Mouse (Mus musculus) testis, adult 2 months (tissue): Measurements from ENCODE around the gene Dst. TPM values are rescaled to one million over a fixed set of nuclear protein-coding genes. Genes with fewer than 3 reads are reported as not detected.
"Not testable (repeated sequence)": the region's sequence is repeated elsewhere in the genome, so short reads cannot be mapped to it uniquely, and the experiment has no call there.

ENCODE experiments used
- H3K27ac ChIP-seq: fragments of 200-500 bp; 2 replicates; pipeline ENCODE4 v1.5.1; 2012; ENCODE audit warnings: low read depth, low read length; ENCODE audit not compliant: control insufficient read depth, insufficient read depth
- H3K27me3 ChIP-seq: fragments of 200-500 bp; 2 replicates; pipeline ENCODE4 v1.6.1; 2012; ENCODE audit warnings: mild to moderate bottlenecking, low read length, moderate library complexity; ENCODE audit not compliant: control insufficient read depth, insufficient read depth
- H3K36me3 ChIP-seq: fragments of 200-500 bp; 2 replicates; pipeline ENCODE4 v1.6.1; 2012; ENCODE audit warnings: mild to moderate bottlenecking, low read length; ENCODE audit not compliant: control insufficient read depth, insufficient read depth
- H3K4me1 ChIP-seq: fragments of 200-500 bp; 2 replicates; pipeline ENCODE4 v1.6.1; 2012; ENCODE audit warnings: low read length; ENCODE audit not compliant: control insufficient read depth, insufficient read depth
- H3K4me3 ChIP-seq: fragments of 200-500 bp; 2 replicates; pipeline ENCODE4 v1.5.1; 2012; ENCODE audit warnings: low read depth, mild to moderate bottlenecking, low read length, moderate library complexity, mixed read lengths; ENCODE audit not compliant: control insufficient read depth
- CTCF ChIP-seq: fragments of 200-500 bp; IDR thresholded peaks from 2 replicates; pipeline ENCODE4 v1.5.1; 2012; ENCODE audit warnings: low read depth, mild to moderate bottlenecking, inconsistent platforms, low read length, moderate library complexity; ENCODE audit not compliant: control insufficient read depth, insufficient read depth, insufficient replicate concordance
- POLR2A ChIP-seq: fragments of 200-500 bp; IDR thresholded peaks from 2 replicates; pipeline ENCODE4 v1.6.1; 2012; ENCODE audit warnings: low read depth, mild to moderate bottlenecking, inconsistent platforms, low read length, moderate library complexity; ENCODE audit not compliant: control insufficient read depth
- polyA plus RNA-seq: library from polyadenylated mRNA; depleted of rRNA; stranded (reverse); fragments of >200 nt; gene quantifications from 2 replicates; pipeline ENCODE4 v1.2.3, GENCODE M21; 2012

Gene Dst
- polyA plus RNA-seq, 1 experiment, result 33.0 TPM

DNA sequence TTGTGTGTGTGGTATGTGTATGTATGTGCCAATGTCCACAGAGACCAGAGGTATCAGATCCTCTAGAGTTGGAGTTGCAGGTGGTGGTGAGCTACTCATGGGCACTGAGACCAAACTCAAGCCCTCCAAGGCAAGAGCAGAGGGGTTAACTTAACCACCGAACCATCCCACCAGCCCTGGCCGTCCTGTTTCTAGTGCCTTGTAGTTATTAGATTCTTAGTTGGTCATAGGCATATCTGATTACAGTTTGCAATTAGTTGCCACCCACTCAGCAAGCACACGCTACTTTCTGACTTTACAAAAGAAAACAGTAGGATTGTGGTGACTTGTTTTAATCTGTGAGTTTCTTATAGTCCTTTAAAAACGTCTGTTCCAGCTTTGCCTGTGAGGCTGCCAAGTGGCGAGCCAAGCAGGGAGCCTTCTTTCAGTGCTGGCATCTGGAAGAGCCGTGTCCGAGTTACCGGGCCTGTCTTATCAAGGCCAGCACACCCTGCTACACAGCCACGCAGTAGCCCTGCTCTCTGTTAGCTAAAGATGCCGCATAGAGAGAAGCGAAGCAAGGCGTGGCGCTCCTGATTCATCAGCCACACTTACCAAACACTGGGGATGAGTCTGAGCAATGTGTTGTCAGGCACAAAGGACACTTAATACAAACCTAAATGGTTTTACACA, 392.4 kb downstream of the Dst start:
- Histone ChIP-seq H3K27me3 (no peaks in the 10 kb centered on the region), H3K27ac (no peak overlapping the region), H3K4me3 (no peak overlapping the region), H3K36me3 (no peaks in the 10 kb centered on the region), H3K4me1 (no peaks in the 10 kb centered on the region)
- TF ChIP-seq POLR2A (no peak), CTCF (no peak)

DNA sequence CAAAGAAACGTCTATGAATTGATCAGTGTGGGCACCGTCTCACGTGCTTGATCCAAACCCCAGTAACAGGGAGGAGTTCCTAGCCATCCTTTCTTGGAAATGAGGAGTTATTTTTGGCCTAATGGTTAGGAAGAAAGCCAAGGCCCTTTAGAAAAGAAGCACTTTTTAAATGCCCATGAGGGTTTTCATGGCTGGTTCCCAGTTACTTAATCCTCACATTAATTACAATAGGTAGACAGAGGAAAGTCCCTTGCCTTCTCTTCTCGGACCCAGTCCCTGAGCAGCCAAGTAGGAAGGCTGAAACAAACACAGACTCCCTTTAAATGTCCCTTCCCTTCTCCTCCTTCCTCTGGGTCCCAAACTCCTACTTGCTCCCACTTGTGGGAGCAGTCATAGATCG, 396.2 kb downstream of the Dst start:
- no peaks in the 10 kb centered on the region; the same call in 1 of the 2 replicates for H3K36me3 ChIP-seq
- H3K27me3 ChIP-seq, result no peaks in the 10 kb centered on the region
- no peaks in the 10 kb centered on the region for H3K4me1 ChIP-seq
- TF ChIP-seq POLR2A (no peak), CTCF (no peak)
- no peak overlapping the region for H3K4me3 ChIP-seq
- H3K27ac ChIP-seq, result no peak overlapping the region

DNA sequence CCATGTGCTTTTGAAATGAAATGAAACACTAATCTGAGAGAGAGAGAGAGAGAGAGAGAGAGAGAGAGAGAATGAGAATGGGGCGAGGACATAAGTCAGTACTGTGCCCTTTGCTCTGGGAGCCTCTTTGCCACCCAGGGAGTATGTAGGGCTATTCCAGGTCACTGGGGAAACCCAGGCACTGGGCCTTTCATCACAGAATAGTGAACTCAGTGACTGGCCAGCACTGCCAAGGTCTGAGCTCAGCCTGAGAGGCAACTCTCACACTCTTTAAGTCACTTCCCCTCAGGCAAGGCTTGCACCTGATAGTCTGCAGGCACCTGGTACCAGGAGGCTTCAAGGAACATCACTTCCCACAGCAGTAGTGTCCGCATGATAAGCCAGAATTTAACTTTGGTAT, 398.7 kb downstream of the Dst start:
- TF ChIP-seq POLR2A (no peak), CTCF (no peak)
- Histone ChIP-seq H3K27ac (no peak overlapping the region), H3K27me3 (no peaks in the 10 kb centered on the region), H3K4me1 (no peaks in the 10 kb centered on the region), H3K36me3 (no peaks in the 10 kb centered on the region; the same call in 1 of the 2 replicates), H3K4me3 (no peak overlapping the region)

DNA sequence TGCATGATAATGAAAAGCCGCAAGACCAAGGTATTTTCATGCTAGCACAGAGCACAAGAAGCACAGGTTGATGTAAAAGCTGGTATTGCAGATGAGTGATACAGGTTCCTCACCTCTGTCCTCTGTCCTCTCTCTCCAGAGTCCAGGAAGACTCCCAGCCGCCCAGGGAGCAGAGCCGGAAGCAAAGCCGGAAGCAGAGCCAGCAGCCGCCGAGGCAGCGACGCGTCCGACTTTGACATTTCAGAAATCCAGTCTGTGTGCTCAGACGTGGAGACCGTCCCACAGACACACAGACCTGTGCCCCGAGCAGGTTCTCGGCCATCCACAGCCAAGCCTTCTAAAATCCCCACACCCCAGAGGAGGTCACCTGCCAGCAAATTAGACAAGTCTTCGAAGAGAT, 399.2 kb downstream of the Dst start:
- H3K4me1 ChIP-seq, result no peaks in the 10 kb centered on the region
- no peaks in the 10 kb centered on the region; the same call in 1 of the 2 replicates for H3K36me3 ChIP-seq
- no peaks in the 10 kb centered on the region for H3K27me3 ChIP-seq
- H3K27ac ChIP-seq, result no peak overlapping the region
- H3K4me3 ChIP-seq, result no peak overlapping the region
- TF ChIP-seq POLR2A (no peak), CTCF (no peak)

DNA sequence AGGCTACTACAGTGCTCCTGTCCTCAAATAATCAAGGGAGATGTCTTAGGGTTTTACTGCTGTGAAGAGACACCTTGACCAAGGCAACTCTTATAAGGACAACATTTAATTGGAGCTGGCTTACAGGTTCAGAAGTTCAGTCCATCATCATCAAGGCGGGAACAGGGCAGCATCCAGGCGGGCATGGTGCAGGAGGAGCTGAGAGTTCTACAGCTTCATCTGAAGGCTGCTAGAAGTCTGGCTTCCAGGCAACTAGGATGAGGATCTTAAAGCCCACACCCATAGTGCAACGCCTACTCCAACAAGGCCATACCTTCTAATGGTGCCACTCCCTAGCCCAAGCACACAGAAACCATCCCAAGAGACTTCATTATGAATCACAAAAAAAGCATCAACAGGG, 400.8 kb downstream of the Dst start:
- H3K27me3 ChIP-seq, H3K27ac ChIP-seq, H3K4me3 ChIP-seq, H3K4me1 ChIP-seq, H3K36me3 ChIP-seq: not testable (repeated sequence)

DNA sequence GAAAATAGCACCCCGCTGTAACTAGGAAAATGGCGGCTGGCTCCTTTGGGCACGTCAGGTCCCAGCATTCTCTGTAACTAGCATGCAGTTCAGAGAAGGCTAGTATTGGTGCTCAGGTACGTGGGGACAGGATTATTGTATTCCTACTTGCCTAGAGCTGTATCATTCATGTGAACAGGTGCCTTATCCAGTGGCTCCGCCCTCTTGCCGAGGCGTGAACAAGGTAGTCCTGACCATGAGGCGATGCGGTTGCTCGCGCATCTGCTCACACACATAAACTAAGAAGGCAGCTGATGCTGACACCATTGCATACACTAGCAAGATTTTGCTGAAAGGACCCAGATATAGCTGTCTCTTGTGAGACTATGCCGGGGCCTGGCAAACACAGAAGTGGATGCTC, 401.4 kb downstream of the Dst start:
- Histone ChIP-seq H3K27me3 (no peaks in the 10 kb centered on the region), H3K4me1 (peaks cover 3% of the 10 kb centered on the region; the same call in 1 of the 2 replicates), H3K4me3 (no peak overlapping the region), H3K36me3 (no peaks in the 10 kb centered on the region; the same call in 1 of the 2 replicates), H3K27ac (no peak overlapping the region)
- TF ChIP-seq POLR2A, result no peak
- TF ChIP-seq CTCF, result no peak

DNA sequence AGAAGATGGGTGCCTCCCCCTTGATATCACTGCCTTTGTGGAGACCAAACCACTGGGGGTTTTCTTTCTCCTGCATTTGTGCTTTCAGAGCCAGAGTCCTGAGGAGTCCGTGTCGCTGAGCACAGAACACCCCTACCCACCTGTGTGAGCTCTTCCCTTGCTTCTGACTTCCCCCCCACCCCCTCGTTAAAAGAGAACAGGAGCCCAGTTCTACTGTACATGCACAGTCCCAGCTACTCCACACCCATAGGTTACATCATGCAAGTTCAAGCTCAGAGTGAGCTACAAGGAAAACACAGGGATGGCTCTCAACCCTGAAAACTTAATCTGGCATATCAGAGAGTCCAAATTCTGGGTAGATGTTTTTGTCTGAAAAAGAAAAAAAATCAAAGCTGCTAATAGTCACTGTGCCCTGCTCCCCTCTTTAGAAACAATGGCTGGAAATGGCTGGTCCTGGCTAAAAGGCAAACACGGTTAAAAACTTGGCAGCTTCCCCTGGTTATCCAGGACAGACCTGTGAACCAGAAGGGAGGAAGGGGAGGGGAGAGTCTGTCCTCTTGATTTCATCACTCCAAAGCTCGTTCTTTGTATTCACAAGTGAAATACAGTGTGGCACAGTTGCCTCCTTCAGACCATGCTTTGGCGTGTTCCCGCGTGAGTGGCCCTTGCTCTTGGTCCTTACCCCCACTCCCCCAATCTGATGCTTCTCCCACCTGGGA, 402.7 kb downstream of the Dst start:
- Histone ChIP-seq H3K4me1 (peaks cover 3% of the 10 kb centered on the region; the same call in 1 of the 2 replicates), H3K4me3 (no peak overlapping the region), H3K27ac (no peak overlapping the region), H3K27me3 (no peaks in the 10 kb centered on the region), H3K36me3 (no peaks in the 10 kb centered on the region; the same call in 1 of the 2 replicates)
- TF ChIP-seq CTCF, result no peak
- TF ChIP-seq POLR2A, result no peak

DNA sequence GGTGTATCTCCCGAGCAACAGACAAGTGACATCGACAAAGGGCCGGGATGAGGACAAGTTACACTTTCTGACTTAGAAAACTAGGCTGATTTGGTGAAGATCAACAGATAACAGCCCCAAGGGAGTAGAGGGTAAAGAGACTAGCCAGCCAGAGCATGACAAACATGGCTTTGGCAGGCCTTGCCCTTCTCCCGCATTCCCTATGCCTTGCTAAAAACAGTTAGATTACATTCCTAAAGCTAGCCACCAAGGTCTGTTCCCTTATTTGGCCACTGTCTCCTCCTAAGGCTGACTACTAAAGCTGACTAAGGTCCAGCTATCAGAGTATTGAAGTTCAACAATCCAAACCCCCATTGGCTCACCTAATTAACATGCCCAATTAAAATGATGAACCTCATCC, 404.8 kb downstream of the Dst start:
- Histone ChIP-seq H3K27me3 (no peaks in the 10 kb centered on the region), H3K36me3 (no peaks in the 10 kb centered on the region), H3K27ac (no peak overlapping the region), H3K4me3 (no peak overlapping the region), H3K4me1 (peaks cover 3% of the 10 kb centered on the region; the same call in 1 of the 2 replicates)
- no peak for TF ChIP-seq POLR2A
- no peak for TF ChIP-seq CTCF
